Mouse (Mus musculus): ENCODE measurements at regions not wholly inside any gene's neighbourhood (a gene's known extent, or its start where the extent isn't known, plus 50 kb on each side); places are given as distances from the start of the nearest gene placed in this dataset.

DNA sequence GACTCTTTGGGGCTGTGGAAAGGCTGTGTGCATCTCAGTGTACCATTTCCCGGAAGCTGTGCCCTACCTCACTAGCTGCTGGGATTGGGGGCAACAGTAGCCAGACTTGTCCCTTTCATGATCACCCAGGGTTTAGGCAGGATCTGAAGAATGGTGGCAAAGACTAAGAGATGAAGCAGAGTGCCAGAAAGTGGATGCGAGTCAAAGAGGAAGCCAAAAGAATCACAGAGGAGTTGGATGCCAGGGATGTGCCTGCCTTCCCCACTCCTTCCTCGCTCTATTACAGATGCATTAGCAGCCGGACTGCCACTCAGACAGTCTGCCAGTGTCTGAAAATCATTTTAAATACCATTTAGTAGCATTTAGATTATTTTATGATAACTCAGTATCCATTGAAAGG is 271.5 kb upstream of the Slc24a2 start:
- no peak for DNase-seq (ENCODE audit: low read depth, low spot score)
- Histone ChIP-seq H3K36me3 (ENCODE audit: control insufficient read depth, insufficient read depth, low read length, poor library complexity, severe bottlenecking) (no peaks in the 10 kb centered on the region), H3K27me3 (ENCODE audit: control insufficient read depth, insufficient read depth, low read length, poor library complexity, severe bottlenecking) (no peaks in the 10 kb centered on the region)

GRCm38 (mm10) chr4:87500441-87500840 is 270.2 kb upstream of the Slc24a2 start:
- DNase-seq (ENCODE audit: low read depth, low spot score), result no peak
- no peaks in the 10 kb centered on the region for H3K27me3 ChIP-seq (ENCODE audit: control insufficient read depth, insufficient read depth, low read length, poor library complexity, severe bottlenecking)
- no peaks in the 10 kb centered on the region for H3K36me3 ChIP-seq (ENCODE audit: control insufficient read depth, insufficient read depth, low read length, poor library complexity, severe bottlenecking)

- Histone ChIP-seq H3K36me3 (ENCODE audit: control insufficient read depth, insufficient read depth, low read length, poor library complexity, severe bottlenecking) (no peaks in the 10 kb centered on the region), H3K27me3 (ENCODE audit: control insufficient read depth, insufficient read depth, low read length, poor library complexity, severe bottlenecking) (no peaks in the 10 kb centered on the region)
- DNase-seq (ENCODE audit: low read depth, low spot score), result peak; percentile 38
Measured at GRCm38 (mm10) chr4:87487798-87488197, 257.5 kb upstream of the Slc24a2 start.

DNA sequence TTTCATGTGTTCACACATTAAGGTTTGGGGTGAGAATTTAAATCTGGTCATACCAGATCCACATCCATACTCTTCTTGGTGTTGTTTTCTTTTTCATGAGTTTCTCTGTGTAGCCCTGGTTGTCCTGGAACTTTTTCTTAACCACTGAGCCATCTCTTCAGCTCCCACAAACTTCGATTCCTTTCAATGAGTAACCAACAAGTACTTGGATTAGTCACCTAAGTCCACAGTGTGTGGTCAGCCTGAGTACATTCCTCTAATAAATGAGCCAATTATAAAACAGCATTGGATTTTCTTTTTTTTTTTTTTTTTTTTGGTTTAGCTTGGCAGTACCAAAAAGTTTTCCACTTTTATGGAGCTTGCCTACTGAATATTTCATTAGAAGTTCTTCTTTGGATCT is 245.3 kb upstream of the Slc24a2 start:
- Histone ChIP-seq H3K36me3 (ENCODE audit: control insufficient read depth, insufficient read depth, low read length, poor library complexity, severe bottlenecking) (no peaks in the 10 kb centered on the region), H3K27me3 (ENCODE audit: control insufficient read depth, insufficient read depth, low read length, poor library complexity, severe bottlenecking) (no peaks in the 10 kb centered on the region)
- no peak for DNase-seq (ENCODE audit: low read depth, low spot score)

- Histone ChIP-seq H3K27me3 (ENCODE audit: control insufficient read depth, insufficient read depth, low read length, poor library complexity, severe bottlenecking) (no peaks in the 10 kb centered on the region), H3K36me3 (ENCODE audit: control insufficient read depth, insufficient read depth, low read length, poor library complexity, severe bottlenecking) (no peaks in the 10 kb centered on the region)
- no peak for DNase-seq (ENCODE audit: low read depth, low spot score)
Measured at GRCm38 (mm10) chr4:87473331-87474039, 243.2 kb upstream of the Slc24a2 start.

- DNase-seq (ENCODE audit: low read depth, low spot score), result no peak
- no peaks in the 10 kb centered on the region for H3K27me3 ChIP-seq (ENCODE audit: control insufficient read depth, insufficient read depth, low read length, poor library complexity, severe bottlenecking)
Measured at GRCm38 (mm10) chr4:87472787-87473186, 242.5 kb upstream of the Slc24a2 start.

DNA sequence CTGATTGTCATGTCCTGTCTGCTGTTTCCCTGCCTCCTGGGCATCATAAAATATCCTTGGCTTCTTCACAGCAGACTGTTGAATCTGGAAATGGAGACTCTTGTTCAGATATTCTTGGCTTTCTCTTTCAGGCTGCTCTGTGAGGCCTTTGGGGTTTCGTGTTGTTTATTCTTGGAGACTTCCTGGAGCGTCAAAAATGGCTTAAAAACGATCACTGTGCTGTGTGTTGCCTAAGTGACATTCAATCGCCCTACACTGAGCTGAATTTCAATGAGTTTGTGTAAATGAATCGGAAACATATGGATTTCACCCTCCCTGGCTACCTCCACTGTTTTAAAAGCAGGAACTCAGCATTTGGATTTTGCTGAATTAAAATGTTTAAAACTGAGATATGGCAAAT is 241.1 kb upstream of the Slc24a2 start:
- H3K36me3 ChIP-seq (ENCODE audit: control insufficient read depth, insufficient read depth, low read length, poor library complexity, severe bottlenecking), result no peaks in the 10 kb centered on the region
- no peak for DNase-seq (ENCODE audit: low read depth, low spot score)
- H3K27me3 ChIP-seq (ENCODE audit: control insufficient read depth, insufficient read depth, low read length, poor library complexity, severe bottlenecking), result no peaks in the 10 kb centered on the region

More at GRCm38 (mm10) chr4:87472787-87473186, 242.5 kb upstream of the Slc24a2 start:
- H3K36me3 ChIP-seq (ENCODE audit: control insufficient read depth, insufficient read depth, low read length, poor library complexity, severe bottlenecking), result no peaks in the 10 kb centered on the region

GRCm38 (mm10) chr4:87467600-87467999 is 237.3 kb upstream of the Slc24a2 start:
- Histone ChIP-seq H3K27me3 (ENCODE audit: control insufficient read depth, insufficient read depth, low read length, poor library complexity, severe bottlenecking) (no peaks in the 10 kb centered on the region), H3K36me3 (ENCODE audit: control insufficient read depth, insufficient read depth, low read length, poor library complexity, severe bottlenecking) (no peaks in the 10 kb centered on the region)
- no peak for DNase-seq (ENCODE audit: low read depth, low spot score)

GRCm38 (mm10) chr4:87467018-87467417 is 236.7 kb upstream of the Slc24a2 start:
- DNase-seq (ENCODE audit: low read depth, low spot score), result no peak
- Histone ChIP-seq H3K36me3 (ENCODE audit: control insufficient read depth, insufficient read depth, low read length, poor library complexity, severe bottlenecking) (no peaks in the 10 kb centered on the region), H3K27me3 (ENCODE audit: control insufficient read depth, insufficient read depth, low read length, poor library complexity, severe bottlenecking) (no peaks in the 10 kb centered on the region)

GRCm38 (mm10) chr4:87461181-87461912 is 231.1 kb upstream of the Slc24a2 start:
- no peaks in the 10 kb centered on the region for H3K36me3 ChIP-seq (ENCODE audit: control insufficient read depth, insufficient read depth, low read length, poor library complexity, severe bottlenecking)
- no peaks in the 10 kb centered on the region for H3K27me3 ChIP-seq (ENCODE audit: control insufficient read depth, insufficient read depth, low read length, poor library complexity, severe bottlenecking)
- no peak for DNase-seq (ENCODE audit: low read depth, low spot score)

- H3K27me3 ChIP-seq (ENCODE audit: control insufficient read depth, insufficient read depth, low read length, poor library complexity, severe bottlenecking), result no peaks in the 10 kb centered on the region
- no peaks in the 10 kb centered on the region for H3K36me3 ChIP-seq (ENCODE audit: control insufficient read depth, insufficient read depth, low read length, poor library complexity, severe bottlenecking)
- peak; percentile 20 for DNase-seq (ENCODE audit: low read depth, low spot score)
Measured at GRCm38 (mm10) chr4:87455863-87456578, 225.7 kb upstream of the Slc24a2 start.

- Histone ChIP-seq H3K27me3 (ENCODE audit: control insufficient read depth, insufficient read depth, low read length, poor library complexity, severe bottlenecking) (no peaks in the 10 kb centered on the region; the same call in 1 of the 2 replicates), H3K36me3 (ENCODE audit: control insufficient read depth, insufficient read depth, low read length, poor library complexity, severe bottlenecking) (no peaks in the 10 kb centered on the region)
- no peak for DNase-seq (ENCODE audit: low read depth, low spot score)
Measured at GRCm38 (mm10) chr4:87452122-87452521, 221.8 kb upstream of the Slc24a2 start.

DNA sequence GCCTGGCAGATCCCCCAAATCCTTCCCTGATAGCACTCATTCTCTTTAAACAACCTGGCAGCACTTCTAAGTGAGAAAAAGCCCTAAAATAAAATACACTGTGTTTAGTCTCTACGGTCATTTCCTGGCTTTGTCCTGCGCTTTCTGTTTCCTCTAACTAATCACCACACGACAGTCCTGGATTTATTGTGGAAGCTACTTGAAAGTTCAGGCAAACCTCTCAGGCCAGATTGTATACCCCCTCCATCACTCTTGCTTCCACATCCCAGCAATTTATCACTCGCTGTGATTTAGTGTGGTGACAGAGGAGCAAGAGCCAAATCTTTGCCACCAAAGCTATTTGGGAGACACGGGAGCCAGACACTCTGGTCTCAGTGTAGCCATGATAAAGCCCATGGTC is 221.0 kb upstream of the Slc24a2 start:
- Histone ChIP-seq H3K36me3 (ENCODE audit: control insufficient read depth, insufficient read depth, low read length, poor library complexity, severe bottlenecking) (no peaks in the 10 kb centered on the region), H3K27me3 (ENCODE audit: control insufficient read depth, insufficient read depth, low read length, poor library complexity, severe bottlenecking) (no peaks in the 10 kb centered on the region; the same call in 1 of the 2 replicates)
- no peak for DNase-seq (ENCODE audit: low read depth, low spot score)

DNA sequence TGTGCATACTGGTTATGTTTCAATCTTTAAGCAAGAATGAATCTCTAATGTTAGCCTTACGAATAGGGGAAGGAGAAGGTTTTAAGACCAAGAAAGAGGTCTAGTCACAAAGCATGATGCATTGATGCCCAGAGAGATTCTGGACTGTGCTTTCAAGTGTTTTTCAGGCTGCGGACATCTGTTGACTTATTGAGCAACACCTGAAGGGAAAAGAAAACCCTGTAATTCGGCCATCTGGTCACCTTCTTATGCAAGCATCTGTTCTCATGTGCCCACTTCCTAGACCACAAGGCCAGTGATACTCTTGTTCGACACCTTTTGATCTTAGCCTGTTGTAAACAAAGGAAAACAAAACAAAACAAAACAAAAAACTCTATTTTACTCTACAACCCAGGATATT is 218.1 kb upstream of the Slc24a2 start:
- H3K36me3 ChIP-seq (ENCODE audit: control insufficient read depth, insufficient read depth, low read length, poor library complexity, severe bottlenecking), result no peaks in the 10 kb centered on the region
- DNase-seq (ENCODE audit: low read depth, low spot score), result no peak
- no peaks in the 10 kb centered on the region; the same call in 1 of the 2 replicates for H3K27me3 ChIP-seq (ENCODE audit: control insufficient read depth, insufficient read depth, low read length, poor library complexity, severe bottlenecking)

DNA sequence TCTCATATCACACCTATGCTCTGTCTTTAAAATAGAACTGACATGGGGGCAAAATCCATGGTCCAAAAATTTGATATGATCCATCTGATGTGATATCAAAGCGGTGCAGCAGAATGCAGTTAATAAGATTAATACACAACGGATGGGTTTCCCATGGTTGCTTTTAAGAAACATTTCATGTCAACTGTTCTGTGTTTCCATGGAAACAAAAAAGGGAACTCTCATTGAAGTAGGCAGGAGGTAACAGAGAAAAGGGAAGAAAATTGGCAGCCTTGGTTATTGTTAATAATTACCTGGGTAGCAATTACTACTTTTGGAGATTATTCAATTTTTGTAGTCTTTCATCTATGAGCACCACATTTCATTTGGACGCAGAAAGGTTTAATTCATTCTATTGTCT is 216.6 kb upstream of the Slc24a2 start:
- H3K27me3 ChIP-seq (ENCODE audit: control insufficient read depth, insufficient read depth, low read length, poor library complexity, severe bottlenecking), result no peaks in the 10 kb centered on the region; the same call in 1 of the 2 replicates
- no peaks in the 10 kb centered on the region for H3K36me3 ChIP-seq (ENCODE audit: control insufficient read depth, insufficient read depth, low read length, poor library complexity, severe bottlenecking)
- no peak for DNase-seq (ENCODE audit: low read depth, low spot score)

Measured in splenic B cell, adult 2 months (primary cell).